Mouse (Mus musculus): Measurements from ENCODE around the gene Map3k7. TPM values are rescaled to one million over a fixed set of nuclear protein-coding genes. Genes with fewer than 3 reads are reported as not detected.

Map3k7 gene
- polyA plus RNA-seq, 1 experiment = 24.1 TPM

DNA sequence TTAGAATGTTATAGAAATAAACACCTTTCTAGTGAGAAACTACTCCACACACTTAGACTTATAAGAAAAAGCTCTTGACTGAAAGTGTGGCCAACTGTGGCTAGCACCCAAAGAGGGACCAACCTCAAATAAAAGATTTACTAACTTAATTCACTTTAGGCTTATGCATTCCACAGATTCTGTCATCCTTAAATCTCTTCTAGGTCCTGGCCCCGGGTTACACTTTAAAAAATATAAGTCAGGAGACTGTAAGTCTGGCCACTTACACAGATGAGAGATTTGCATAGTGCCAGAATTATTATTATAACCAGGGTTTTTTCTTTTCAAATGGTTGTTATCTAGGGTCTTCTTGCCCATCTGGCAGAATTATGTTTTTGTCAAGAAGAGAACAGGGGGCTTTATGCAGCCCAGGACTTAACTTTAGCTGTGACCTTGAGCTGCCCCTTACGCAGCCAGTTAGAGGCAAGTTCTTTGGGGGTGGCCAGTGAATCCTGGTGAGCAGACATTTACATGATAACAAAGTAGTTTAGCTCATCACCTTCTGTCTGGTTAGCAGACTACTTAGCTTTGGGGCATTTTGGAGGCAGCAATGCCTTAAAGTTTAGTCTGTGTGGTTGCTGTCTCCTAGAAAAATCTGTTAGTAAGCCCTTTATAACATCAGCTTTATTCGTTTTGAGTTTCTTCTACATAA, 11.5 kb downstream of the Map3k7 start:
- WGBS = 89% methylated on average over 3 of the region's 3 CpGs
- H3K4me1 ChIP-seq (ENCODE audit: control insufficient read depth, insufficient read depth, insufficient read length) = no peaks in the 10 kb centered on the region

DNA sequence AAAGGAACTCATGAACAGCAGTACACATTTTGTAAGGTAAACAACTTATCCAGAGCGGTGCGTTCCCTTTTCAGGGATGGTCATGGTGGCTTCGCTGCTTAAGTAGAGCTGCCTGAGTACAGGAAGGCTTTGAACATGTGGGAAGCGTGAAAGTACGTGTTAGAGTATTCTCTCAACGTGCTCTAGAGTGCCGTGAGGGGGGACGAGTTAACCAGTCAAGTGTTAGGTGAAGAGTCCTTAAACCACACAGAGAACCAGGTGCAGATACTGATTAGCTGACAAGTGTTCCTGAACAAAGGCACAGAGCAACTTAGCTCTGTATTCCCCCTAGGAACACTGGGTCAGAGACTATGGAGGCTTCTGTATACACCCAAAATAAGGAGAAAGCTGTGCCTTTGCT, 18.0 kb downstream of the Map3k7 start:
- no peak overlapping the region for H3K4me3 ChIP-seq (ENCODE audit: extremely low read depth, insufficient read depth, insufficient read length)
- H3K27me3 ChIP-seq (ENCODE audit: control insufficient read depth, insufficient read depth, low read length) = no peaks in the 10 kb centered on the region
- peaks cover 17% of the 10 kb centered on the region for H3K36me3 ChIP-seq (ENCODE audit: control insufficient read depth, insufficient read depth, low read length)
- H3K4me1 ChIP-seq (ENCODE audit: control insufficient read depth, insufficient read depth, insufficient read length) = no peaks in the 10 kb centered on the region
- TF ChIP-seq CTCF (IDR thresholded peaks at IDR 0.05; ENCODE audit: extremely low read depth, insufficient read depth, insufficient read length, insufficient replicate concordance) = no peak
- TF ChIP-seq POLR2A (IDR thresholded peaks at IDR 0.05; ENCODE audit: low read depth, low read length) = no peak
- no peak overlapping the region for H3K27ac ChIP-seq (ENCODE audit: insufficient read depth, low read length)
- no peak for DNase-seq (ENCODE audit: low read depth in 1 of 2, low spot score in 2 of 2)
- WGBS = 93% methylated on average over 8 of the region's 8 CpGs

More for the DNA sequence above, 11.5 kb downstream of the Map3k7 start:
- DNase-seq (ENCODE audit: low read depth in 1 of 2, low spot score in 2 of 2) = no peak
- no peak overlapping the region; the same call in 1 of the 2 replicates for H3K4me3 ChIP-seq (ENCODE audit: extremely low read depth, insufficient read depth, insufficient read length)
- peaks cover 7% of the 10 kb centered on the region; the same call in 1 of the 2 replicates for H3K36me3 ChIP-seq (ENCODE audit: control insufficient read depth, insufficient read depth, low read length)
- H3K27ac ChIP-seq (ENCODE audit: insufficient read depth, low read length) = no peak overlapping the region
- H3K27me3 ChIP-seq (ENCODE audit: control insufficient read depth, insufficient read depth, low read length) = no peaks in the 10 kb centered on the region
- TF ChIP-seq POLR2A (IDR thresholded peaks at IDR 0.05; ENCODE audit: low read depth, low read length) (no peak), CTCF (IDR thresholded peaks at IDR 0.05; ENCODE audit: extremely low read depth, insufficient read depth, insufficient read length, insufficient replicate concordance) (no peak)

DNA sequence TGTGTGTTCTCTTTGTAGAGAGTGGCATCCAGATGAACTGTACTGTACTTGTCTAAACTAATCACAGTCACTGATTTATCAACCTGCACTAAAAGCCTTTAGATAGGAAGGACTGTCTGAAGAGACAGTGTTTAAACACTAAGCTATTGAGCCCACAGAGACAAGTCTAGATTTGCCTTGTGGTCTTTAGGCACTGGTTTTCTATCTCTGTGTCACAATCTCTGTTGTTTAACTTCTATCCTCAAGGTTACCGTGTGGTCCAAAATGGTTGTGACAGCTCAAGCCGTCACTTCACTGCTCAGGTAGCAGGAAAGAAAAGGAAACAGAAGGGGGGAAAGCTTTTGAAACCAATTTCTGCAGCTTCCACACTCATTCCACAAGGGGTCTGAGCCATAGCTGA, 29.5 kb downstream of the Map3k7 start:
- Histone ChIP-seq H3K4me1 (ENCODE audit: control insufficient read depth, insufficient read depth, insufficient read length) (no peaks in the 10 kb centered on the region), H3K36me3 (ENCODE audit: control insufficient read depth, insufficient read depth, low read length) (peaks cover 29% of the 10 kb centered on the region), H3K27me3 (ENCODE audit: control insufficient read depth, insufficient read depth, low read length) (no peaks in the 10 kb centered on the region), H3K4me3 (ENCODE audit: extremely low read depth, insufficient read depth, insufficient read length) (no peak overlapping the region), H3K27ac (ENCODE audit: insufficient read depth, low read length) (no peak overlapping the region)
- no peak for DNase-seq (ENCODE audit: low read depth in 1 of 2, low spot score in 2 of 2)
- 98% methylated on average over 2 of the region's 2 CpGs for WGBS
- TF ChIP-seq POLR2A (IDR thresholded peaks at IDR 0.05; ENCODE audit: low read depth, low read length) = no peak
- TF ChIP-seq CTCF (IDR thresholded peaks at IDR 0.05; ENCODE audit: extremely low read depth, insufficient read depth, insufficient read length, insufficient replicate concordance) = no peak

DNA sequence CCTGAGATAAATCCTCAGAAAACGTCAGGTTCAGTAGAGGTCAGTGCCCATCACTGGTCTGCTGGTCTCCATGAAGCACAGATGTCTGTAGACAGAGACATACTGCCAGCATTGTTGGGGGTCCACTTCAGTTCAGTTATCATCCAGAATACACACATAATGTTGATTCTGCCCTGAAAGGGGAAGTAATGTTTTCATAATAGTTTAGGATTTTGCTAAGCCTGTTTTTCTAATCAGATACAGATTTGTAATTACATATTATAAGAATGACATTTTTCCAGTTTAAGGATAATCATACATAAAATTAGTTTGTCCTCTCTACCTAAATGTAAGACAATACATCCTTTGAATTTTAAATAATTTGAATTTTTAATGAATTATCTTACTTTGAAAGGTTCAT, 30.0 kb downstream of the Map3k7 start:
- H3K27me3 ChIP-seq (ENCODE audit: control insufficient read depth, insufficient read depth, low read length) = no peaks in the 10 kb centered on the region
- H3K4me1 ChIP-seq (ENCODE audit: control insufficient read depth, insufficient read depth, insufficient read length) = no peaks in the 10 kb centered on the region
- 90% methylated on average over 1 of the region's 1 CpGs for WGBS
- no peak for DNase-seq (ENCODE audit: low read depth in 1 of 2, low spot score in 2 of 2)
- peaks cover 28% of the 10 kb centered on the region for H3K36me3 ChIP-seq (ENCODE audit: control insufficient read depth, insufficient read depth, low read length)
- no peak overlapping the region for H3K27ac ChIP-seq (ENCODE audit: insufficient read depth, low read length)
- no peak overlapping the region for H3K4me3 ChIP-seq (ENCODE audit: extremely low read depth, insufficient read depth, insufficient read length)
- TF ChIP-seq CTCF (IDR thresholded peaks at IDR 0.05; ENCODE audit: extremely low read depth, insufficient read depth, insufficient read length, insufficient replicate concordance) = no peak
- TF ChIP-seq POLR2A (IDR thresholded peaks at IDR 0.05; ENCODE audit: low read depth, low read length) = no peak

DNA sequence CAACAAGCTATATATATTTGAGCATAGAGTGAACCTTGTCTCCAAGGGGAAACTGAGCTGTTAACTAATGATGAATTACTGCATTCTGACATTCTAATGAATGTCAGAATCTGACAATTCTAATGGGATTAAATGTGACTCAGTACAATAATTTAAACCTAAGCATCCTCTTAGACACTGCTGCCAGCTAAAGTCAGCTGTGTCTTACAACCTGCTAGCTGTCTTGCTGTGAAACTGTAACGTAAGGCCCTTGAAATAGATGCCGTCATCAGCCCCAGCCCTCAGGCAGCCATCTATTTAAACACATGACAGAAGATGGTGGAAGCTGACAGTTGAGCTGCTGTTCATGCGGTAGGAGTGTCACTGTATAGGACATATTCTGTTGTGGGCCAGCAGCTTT, 37.6 kb downstream of the Map3k7 start:
- TF ChIP-seq POLR2A (IDR thresholded peaks at IDR 0.05; ENCODE audit: low read depth, low read length) (no peak), CTCF (IDR thresholded peaks at IDR 0.05; ENCODE audit: extremely low read depth, insufficient read depth, insufficient read length, insufficient replicate concordance) (no peak)
- H3K4me3 ChIP-seq (ENCODE audit: extremely low read depth, insufficient read depth, insufficient read length) = no peak overlapping the region
- 97% methylated on average over 3 of the region's 3 CpGs for WGBS
- H3K4me1 ChIP-seq (ENCODE audit: control insufficient read depth, insufficient read depth, insufficient read length) = peaks cover 3% of the 10 kb centered on the region; the same call in 1 of the 2 replicates
- DNase-seq (ENCODE audit: low read depth in 1 of 2, low spot score in 2 of 2) = no peak
- H3K36me3 ChIP-seq (ENCODE audit: control insufficient read depth, insufficient read depth, low read length) = peaks cover 6% of the 10 kb centered on the region
- H3K27ac ChIP-seq (ENCODE audit: insufficient read depth, low read length) = no peak overlapping the region
- H3K27me3 ChIP-seq (ENCODE audit: control insufficient read depth, insufficient read depth, low read length) = no peaks in the 10 kb centered on the region

DNA sequence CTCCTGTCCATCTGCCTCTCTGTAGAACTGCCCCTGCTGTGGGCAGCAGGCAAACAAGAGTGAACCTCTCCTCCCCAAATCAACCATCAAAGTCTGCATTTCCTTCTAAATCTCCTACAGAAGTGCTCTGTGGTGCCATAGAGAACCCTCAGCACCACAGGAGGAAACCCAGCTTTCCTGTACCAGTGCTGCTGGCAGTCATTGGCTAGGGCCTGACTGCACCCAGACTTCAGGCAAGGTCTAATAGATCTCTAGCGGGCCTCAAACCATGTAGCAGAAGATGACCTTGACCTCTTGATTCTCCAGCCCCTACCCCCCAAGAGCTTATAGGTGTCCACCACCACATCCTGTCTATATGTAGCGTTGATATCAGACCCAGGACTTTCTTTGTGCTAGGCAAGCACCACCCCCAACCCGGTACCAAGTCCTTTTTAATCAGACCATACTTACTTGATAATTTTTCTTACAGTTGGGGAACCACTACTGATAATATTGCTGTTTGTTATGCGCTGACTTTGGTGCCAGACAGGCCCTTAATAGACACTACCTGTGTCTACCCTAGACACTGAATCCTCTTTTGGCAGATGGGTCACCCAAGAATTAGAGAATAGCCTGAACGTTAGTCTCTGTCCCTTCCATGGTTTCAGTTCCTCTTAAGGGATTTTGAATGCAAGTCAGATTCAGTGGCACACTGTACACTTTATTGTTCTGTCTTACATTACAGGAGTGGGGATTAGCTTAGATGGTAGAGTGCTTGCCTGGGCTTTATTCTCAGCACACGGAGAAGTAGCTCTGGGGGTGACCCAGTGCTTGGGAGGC, 41.1 kb downstream of the Map3k7 start:
- Histone ChIP-seq H3K27me3 (ENCODE audit: control insufficient read depth, insufficient read depth, low read length) (no peaks in the 10 kb centered on the region), H3K4me3 (ENCODE audit: extremely low read depth, insufficient read depth, insufficient read length) (no peak overlapping the region), H3K4me1 (ENCODE audit: control insufficient read depth, insufficient read depth, insufficient read length) (peaks cover 16% of the 10 kb centered on the region; the same call in 1 of the 2 replicates), H3K27ac (ENCODE audit: insufficient read depth, low read length) (no peak overlapping the region), H3K36me3 (ENCODE audit: control insufficient read depth, insufficient read depth, low read length) (peaks cover 2% of the 10 kb centered on the region; the same call in 1 of the 2 replicates)
- TF ChIP-seq POLR2A (IDR thresholded peaks at IDR 0.05; ENCODE audit: low read depth, low read length) = no peak
- TF ChIP-seq CTCF (IDR thresholded peaks at IDR 0.05; ENCODE audit: extremely low read depth, insufficient read depth, insufficient read length, insufficient replicate concordance) = no peak
- WGBS = 61% methylated on average over 6 of the region's 6 CpGs
- no peak for DNase-seq (ENCODE audit: low read depth in 1 of 2, low spot score in 2 of 2)

Measured in spleen, adult 2 months (tissue).